Mouse (Mus musculus) heart, adult 2 months (tissue): ENCODE data around the gene Manbal. TPM values are rescaled to one million over a fixed set of nuclear protein-coding genes. Genes with fewer than 3 reads are reported as not detected.

ENCODE experiments used
- DNase-seq, 2 experiments: peaks; one replicate each; pipeline ENCODE4 v3.0.0; 2021
- H3K27ac ChIP-seq: fragments of 200-600 bp; 2 replicates; pipeline ENCODE4 v1.8.1; 2022
- H3K27me3 ChIP-seq: fragments of 200-500 bp; 2 replicates; pipeline ENCODE4 v1.6.1; 2012; ENCODE audit warnings: mild to moderate bottlenecking, low read length, inconsistent platforms, mixed read lengths; ENCODE audit not compliant: control insufficient read depth, insufficient read depth
- H3K36me3 ChIP-seq: fragments of 200-500 bp; 2 replicates; pipeline ENCODE4 v1.6.1; 2012; ENCODE audit warnings: low read length, inconsistent platforms; ENCODE audit not compliant: control insufficient read depth, insufficient read depth
- H3K4me1 ChIP-seq: fragments of 200-500 bp; 2 replicates; pipeline ENCODE4 v1.6.1; 2011; ENCODE audit warnings: low read length; ENCODE audit not compliant: control insufficient read depth, insufficient read depth
- H3K4me3 ChIP-seq: fragments of 200-600 bp; 2 replicates; pipeline ENCODE4 v1.8.1; 2022
- H3K79me2 ChIP-seq: fragments of 200-500 bp; replicated peaks from 2 replicates; pipeline ENCODE4 v1.6.1; 2012; ENCODE audit warnings: mild to moderate bottlenecking, inconsistent platforms, low read length, moderate library complexity, mixed read lengths; ENCODE audit not compliant: control insufficient read depth, insufficient read depth
- H3K9ac ChIP-seq: fragments of 200-500 bp; 2 replicates; pipeline ENCODE4 v1.6.1; 2012; ENCODE audit warnings: low read depth, mild to moderate bottlenecking, control low read depth, inconsistent platforms, low read length, mixed read lengths
- CTCF ChIP-seq: fragments of 200-600 bp; IDR thresholded peaks from 2 replicates; pipeline ENCODE4 v1.8.1; 2022; ENCODE audit warnings: antibody characterized with exemption, mild to moderate bottlenecking, moderate library complexity
- EP300 ChIP-seq: fragments of 200-500 bp; IDR thresholded peaks from 2 replicates; pipeline ENCODE4 v1.6.1; 2011; ENCODE audit warnings: low read depth, low read length, control low read depth; ENCODE audit not compliant: insufficient read depth
- POLR2A ChIP-seq: fragments of 200-500 bp; IDR thresholded peaks from 2 replicates; pipeline ENCODE4 v1.6.1; 2011; ENCODE audit warnings: mild to moderate bottlenecking, low read depth, low read length, control low read depth; ENCODE audit not compliant: insufficient read depth
- WGBS: fragments of 180-500 bp; shearing (Covaris S2); methylation state at CpG from one replicate; pipeline ENCODE4 v1.1.7; 2018; 5-methylcytosine and 5-hydroxymethylcytosine counted together
- intact Hi-C: fragments of 180-260 bp; cut with DNase I; formaldehyde crosslinking; loops from one replicate; pipeline ENCODE4 v1.15.1; 2025
- polyA plus RNA-seq: library from polyadenylated mRNA; depleted of rRNA; stranded (reverse); fragments of >200 nt; gene quantifications from 2 replicates; pipeline ENCODE4 v1.2.3, GENCODE M21; 2012
- total RNA-seq, 2 experiments: library from RNA; stranded (reverse); gene quantifications; 2 replicates each; pipeline ENCODE4 v1.2.3; 2021

Gene Manbal
- total and polyA plus RNA-seq, 3 experiments = 14.5 to 44.2 (median 20.1) TPM

DNA sequence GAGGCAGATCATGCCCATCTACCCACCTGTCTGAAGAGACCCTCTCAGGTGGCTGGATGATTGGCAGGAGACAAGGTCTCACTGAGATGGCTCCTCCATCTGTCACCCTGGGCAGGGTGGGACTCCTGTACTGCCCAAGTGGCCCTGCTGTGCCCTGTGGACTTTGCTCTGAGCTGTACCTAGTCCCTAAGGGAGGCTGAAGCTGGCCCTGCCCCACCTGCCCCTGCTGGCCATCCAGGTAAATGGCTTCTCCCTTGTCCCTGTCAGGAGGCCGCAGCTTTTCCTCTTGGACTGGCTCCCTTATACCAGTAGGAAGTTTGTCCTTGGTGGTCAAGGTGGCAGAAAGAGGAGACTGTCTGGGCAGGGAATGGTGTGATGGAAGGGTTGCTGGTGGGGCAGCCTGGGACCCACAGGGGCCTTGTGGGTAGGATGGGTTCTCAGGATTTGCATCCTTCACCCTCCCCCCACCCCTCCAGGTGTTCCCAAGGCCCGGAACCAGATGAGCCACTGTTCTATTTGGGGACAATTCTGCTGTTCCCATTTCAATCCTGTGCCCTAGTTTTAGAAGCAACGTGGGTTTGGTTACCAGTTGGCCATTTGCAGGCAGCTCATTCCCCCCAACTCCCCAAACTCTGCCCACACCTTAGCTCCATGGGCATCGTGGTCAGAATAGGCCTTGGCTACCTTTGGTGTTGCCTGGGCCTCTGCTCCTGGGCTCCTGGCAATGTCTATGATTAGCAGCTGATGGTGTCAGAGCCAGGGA lies 63.5 kb downstream of the Manbal start:
- DNase-seq = no peak
- 0 out of 2 replicates have a peak, but pooled peaks cover 2% of the 10 kb centered on the region for H3K4me1 ChIP-seq
- H3K4me3 ChIP-seq = no peak overlapping the region
- intact Hi-C loops = no loop called here
- no peak for TF ChIP-seq CTCF
- no peak for TF ChIP-seq EP300
- TF ChIP-seq POLR2A = no peak
- no peak overlapping the region for H3K9ac ChIP-seq
- H3K27ac ChIP-seq = no peak overlapping the region
- H3K36me3 ChIP-seq = no peaks in the 10 kb centered on the region
- no peaks in the 10 kb centered on the region for H3K27me3 ChIP-seq
- no peaks in the 10 kb centered on the region for H3K79me2 ChIP-seq
- WGBS = 79% methylated on average over 4 of the region's 4 CpGs

DNA sequence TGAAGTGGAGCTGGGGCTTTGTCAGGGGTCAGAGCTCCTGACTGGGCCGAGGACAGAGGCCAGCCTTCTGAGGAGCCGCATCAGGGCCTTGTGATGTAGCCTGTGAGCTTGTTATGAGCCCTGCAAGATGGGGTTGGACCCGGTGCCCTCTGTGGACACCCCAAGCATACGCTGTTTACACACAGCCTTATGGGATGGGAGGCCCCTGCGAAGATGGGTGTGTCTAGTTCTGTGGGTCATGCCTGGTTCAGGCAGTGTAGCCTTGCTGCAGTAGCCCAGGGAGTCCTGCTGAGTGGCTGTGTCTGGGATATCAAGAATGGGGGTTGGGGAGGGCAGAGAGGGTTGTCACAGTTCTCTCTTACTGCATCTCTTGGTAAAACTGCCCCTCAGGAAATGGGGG lies 64.5 kb downstream of the Manbal start:
- intact Hi-C loops = no loop called here
- Histone ChIP-seq H3K79me2 (no peaks in the 10 kb centered on the region), H3K27me3 (no peaks in the 10 kb centered on the region), H3K36me3 (no peaks in the 10 kb centered on the region), H3K9ac (no peak overlapping the region), H3K4me1 (0 out of 2 replicates have a peak, but pooled peaks cover 2% of the 10 kb centered on the region), H3K27ac (no peak overlapping the region), H3K4me3 (no peak overlapping the region)
- WGBS = 87% methylated on average over 5 of the region's 5 CpGs
- no peak for TF ChIP-seq EP300
- TF ChIP-seq CTCF = no peak
- TF ChIP-seq POLR2A = no peak
- DNase-seq = no peak

DNA sequence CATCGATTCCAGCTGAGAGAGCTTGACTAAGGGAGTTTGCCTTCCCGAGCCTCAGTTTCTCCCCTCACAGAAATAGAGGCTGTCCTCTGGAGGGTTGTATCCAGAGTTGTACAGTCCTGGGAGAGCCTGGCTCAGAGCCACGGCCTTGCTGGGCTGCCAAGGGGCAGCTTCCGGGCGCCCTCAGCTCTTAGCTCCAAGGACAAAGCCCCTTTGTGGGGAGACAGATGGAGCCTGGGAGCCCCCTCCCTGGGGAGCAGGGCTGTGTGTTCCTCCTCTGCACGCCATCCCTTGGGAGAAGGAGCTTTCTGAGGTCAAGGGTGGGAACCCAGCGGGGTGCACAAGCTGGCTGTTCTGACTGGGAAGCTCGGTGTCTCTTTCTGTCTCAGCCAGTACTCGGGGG lies 65.1 kb downstream of the Manbal start:
- Histone ChIP-seq H3K9ac (no peak overlapping the region), H3K4me3 (no peak overlapping the region), H3K79me2 (no peaks in the 10 kb centered on the region), H3K27ac (no peak overlapping the region), H3K27me3 (no peaks in the 10 kb centered on the region), H3K36me3 (no peaks in the 10 kb centered on the region), H3K4me1 (0 out of 2 replicates have a peak, but pooled peaks cover 2% of the 10 kb centered on the region)
- TF ChIP-seq CTCF = no peak
- TF ChIP-seq POLR2A = no peak
- TF ChIP-seq EP300 = no peak
- intact Hi-C loops = no loop called here
- 68% methylated on average over 9 of the region's 9 CpGs for WGBS
- peak; percentile 29 to 43 for DNase-seq

DNA sequence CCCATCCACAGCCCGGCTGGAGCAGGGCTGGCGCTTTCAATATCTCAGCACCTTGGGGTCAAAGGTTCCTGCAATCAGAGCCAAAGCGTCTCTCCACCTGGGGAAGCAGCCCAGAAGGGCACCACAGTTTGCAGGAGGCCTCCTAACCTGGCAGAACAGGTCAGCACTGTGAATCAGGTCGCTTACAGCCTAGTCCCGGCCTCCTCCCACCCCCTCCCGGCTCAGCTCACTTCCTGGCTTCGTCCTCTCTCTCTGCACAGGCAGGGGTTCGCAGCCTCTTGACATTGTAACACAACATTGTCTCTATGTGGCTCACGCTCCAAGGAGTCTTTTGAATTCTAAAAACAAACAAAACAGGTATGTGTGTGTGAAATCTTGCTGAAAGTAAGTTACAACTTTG lies 66.6 kb downstream of the Manbal start:
- Histone ChIP-seq H3K27ac (no peak overlapping the region), H3K36me3 (no peaks in the 10 kb centered on the region), H3K4me1 (no peaks in the 10 kb centered on the region), H3K4me3 (no peak overlapping the region), H3K9ac (no peak overlapping the region), H3K27me3 (no peaks in the 10 kb centered on the region), H3K79me2 (no peaks in the 10 kb centered on the region)
- TF ChIP-seq EP300 = no peak
- TF ChIP-seq CTCF = no peak
- no peak for TF ChIP-seq POLR2A
- intact Hi-C loops = no loop called here
- 70% methylated on average over 9 of the region's 9 CpGs for WGBS
- no peak for DNase-seq

DNA sequence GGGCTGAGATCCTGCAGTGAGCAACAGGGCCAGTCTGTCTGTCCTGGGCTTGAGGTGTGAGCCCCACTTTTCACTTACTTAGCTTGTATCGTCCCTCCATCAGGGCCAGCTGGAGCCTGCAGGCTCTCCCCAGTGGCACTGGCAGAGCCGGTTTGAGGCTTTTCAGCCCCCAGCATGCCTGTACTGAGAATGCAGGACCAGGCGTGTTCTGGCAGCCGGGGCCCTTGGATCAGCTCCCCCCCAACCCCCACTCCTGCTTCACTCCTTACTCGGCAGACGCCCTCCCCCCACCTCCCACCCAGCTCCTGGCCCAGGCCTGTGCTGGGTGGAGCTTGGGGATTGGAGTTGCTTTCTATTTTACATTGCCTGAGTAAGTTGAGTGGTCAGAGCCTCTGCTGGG lies 67.1 kb downstream of the Manbal start:
- no peak overlapping the region for H3K27ac ChIP-seq
- peak in 1 of 2 experiments; percentile 17 for DNase-seq
- H3K79me2 ChIP-seq = no peaks in the 10 kb centered on the region
- intact Hi-C loops = no loop called here
- no peak overlapping the region for H3K4me3 ChIP-seq
- 53% methylated on average over 6 of the region's 6 CpGs for WGBS
- TF ChIP-seq CTCF = no peak
- TF ChIP-seq EP300 = no peak
- TF ChIP-seq POLR2A = no peak
- H3K9ac ChIP-seq = no peak overlapping the region
- H3K4me1 ChIP-seq = no peaks in the 10 kb centered on the region
- H3K36me3 ChIP-seq = no peaks in the 10 kb centered on the region
- no peaks in the 10 kb centered on the region for H3K27me3 ChIP-seq

DNA sequence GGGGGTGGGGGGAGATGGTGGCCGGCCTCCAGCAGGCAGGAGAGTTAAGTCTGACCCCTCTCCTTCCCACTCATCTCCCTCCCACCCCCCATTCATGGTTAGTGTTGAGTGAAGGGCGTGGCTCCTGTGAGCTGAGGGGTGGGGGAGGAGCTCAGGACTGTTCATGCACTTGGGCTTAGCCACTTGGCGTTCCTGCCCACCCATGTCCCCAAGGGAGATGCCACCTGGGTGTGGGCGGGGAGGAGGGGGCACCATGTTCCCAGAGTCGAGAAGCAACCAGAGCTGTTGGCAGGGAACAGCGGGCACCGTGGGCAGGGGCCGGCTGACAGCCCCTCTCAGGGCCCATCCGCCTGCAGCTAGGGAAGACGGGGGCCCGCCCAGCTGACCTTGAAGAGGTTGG lies 69.1 kb downstream of the Manbal start:
- 77% methylated on average over 11 of the region's 11 CpGs for WGBS
- TF ChIP-seq POLR2A (no peak), CTCF (no peak), EP300 (no peak)
- H3K27me3 ChIP-seq = no peaks in the 10 kb centered on the region
- no peaks in the 10 kb centered on the region for H3K4me1 ChIP-seq
- H3K4me3 ChIP-seq = no peak overlapping the region
- intact Hi-C loops = no loop called here
- no peaks in the 10 kb centered on the region for H3K79me2 ChIP-seq
- DNase-seq = no peak
- no peaks in the 10 kb centered on the region for H3K36me3 ChIP-seq
- no peak overlapping the region for H3K27ac ChIP-seq
- H3K9ac ChIP-seq = no peak overlapping the region
